Mouse (Mus musculus) natural killer cell, adult 2 months (primary cell): ENCODE results near the gene Fabp3.

Source experiments
- DNase-seq, 2 experiments: peaks; one replicate each; pipeline ENCODE4 v3.0.0; 2022; ENCODE audit warnings: low spot score in 2 of 2

The Fabp3 gene

DNA sequence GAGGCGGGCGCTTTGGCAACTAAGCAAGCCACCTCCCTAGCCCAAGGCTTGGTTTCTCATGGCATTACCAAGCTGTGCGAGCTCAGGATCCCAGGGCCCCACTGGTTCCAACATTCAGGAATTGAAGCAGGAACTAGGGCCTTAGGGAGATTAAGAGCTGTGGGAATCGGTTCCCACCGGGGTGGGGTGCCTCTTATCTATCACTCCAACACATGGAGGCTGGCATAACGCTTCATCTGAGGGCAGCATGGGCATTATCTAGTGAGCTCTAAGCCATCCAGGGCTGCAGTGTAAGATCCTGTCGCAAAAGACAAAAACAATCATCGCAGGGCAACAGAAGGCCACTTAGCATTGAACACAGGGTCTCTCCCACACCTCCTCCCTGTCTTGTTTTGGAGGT, 13.9 kb upstream of the Fabp3 start:
- DNase-seq = no peak

GRCm38 (mm10) chr4:130295047-130295745, 13.2 kb upstream of the Fabp3 start:
- no peak for DNase-seq

GRCm38 (mm10) chr4:130296243-130296965, 12.0 kb upstream of the Fabp3 start:
- no peak for DNase-seq

DNA sequence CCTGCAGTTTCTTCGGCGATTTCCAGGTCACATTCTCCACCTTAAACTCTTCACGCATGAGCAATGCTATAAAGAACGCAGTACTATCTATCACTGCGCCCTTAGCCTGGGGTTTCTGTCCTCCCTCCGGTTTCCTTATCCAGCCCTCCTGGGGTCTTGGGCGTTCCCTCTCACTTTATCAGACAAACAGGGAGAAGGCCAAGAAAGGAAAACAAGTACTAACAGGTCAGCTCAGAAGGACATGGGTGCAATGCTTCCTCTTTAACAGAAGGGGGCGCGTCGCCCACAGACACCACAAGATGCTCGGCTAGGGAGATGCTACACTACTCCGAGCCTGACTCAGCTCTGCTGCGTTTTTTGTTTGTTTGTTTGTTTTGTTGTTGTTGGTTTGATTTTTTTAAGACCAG, 11.3 kb upstream of the Fabp3 start:
- DNase-seq = no peak

GRCm38 (mm10) chr4:130298877-130299628, 9.3 kb upstream of the Fabp3 start:
- DNase-seq = no peak

DNA sequence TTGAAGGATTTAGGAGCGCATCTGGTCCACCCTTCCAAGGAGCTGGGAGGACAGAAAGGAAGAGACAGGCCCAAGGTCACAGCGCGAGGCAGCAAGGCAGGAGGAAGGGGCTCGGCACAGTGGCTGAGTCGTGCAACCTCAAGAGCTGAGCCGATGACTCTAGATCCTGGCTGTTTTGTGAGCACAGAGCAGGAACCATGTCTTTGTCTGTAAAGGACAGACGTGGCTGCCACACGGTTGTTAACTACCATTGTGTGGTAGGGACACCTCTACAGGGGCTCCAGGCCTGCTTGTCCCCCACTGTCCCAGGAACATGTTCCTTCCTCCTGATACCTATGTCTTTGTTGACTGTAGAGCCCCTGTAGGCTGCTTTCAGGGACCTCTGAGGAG, 8.8 kb upstream of the Fabp3 start:
- DNase-seq = no peak

DNA sequence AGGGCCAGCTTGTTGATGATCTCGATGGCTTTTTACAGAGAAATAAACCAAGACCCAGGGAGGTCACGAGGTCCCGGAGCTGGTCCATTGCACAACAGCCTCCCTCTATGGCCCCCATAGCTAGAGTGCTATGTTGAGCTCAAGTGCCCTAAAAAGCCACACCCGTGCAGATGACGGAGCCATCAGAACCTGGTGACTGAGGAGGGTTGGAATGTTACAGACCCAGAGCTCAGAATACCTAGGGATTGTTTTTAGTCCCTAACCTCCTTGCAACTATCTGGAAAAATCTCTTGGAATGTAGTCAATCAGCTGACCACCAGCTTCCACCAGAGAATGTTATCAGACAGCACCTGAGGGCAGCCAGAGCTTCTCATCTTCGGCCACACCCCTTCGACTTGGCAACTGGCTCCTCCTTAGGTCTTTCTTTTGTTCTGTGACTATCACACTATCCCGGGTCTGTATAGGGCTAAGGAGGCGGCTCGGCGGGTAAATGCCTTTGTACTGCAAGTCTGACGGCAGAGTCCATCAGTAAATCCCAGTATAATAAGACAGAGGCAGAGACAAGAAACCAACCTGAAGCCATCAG, 6.0 kb upstream of the Fabp3 start:
- no peak for DNase-seq

DNA sequence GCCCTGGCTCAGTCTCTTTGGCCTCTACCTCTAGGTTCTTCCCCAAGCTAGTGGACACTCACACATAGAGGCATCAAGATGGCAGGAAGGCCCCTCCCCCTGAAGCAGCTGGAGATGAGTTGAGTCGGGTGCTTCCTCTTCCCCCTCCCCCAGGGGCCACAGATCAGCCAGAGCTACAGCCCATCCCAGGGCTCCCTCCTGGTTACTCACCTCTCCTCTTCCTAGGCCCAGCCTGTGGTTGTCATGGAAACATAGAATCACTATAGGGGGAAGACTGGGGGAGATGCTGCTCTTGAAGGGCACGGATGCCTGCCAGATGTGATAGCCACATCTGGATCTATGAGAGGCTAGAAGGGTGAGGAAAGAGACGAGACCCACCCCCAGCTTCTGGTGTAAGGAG, 3.6 kb upstream of the Fabp3 start:
- DNase-seq = no peak

GRCm38 (mm10) chr4:130306796-130307630, 1.4 kb upstream of the Fabp3 start:
- no peak for DNase-seq

GRCm38 (mm10) chr4:130307851-130308230, 554 bp upstream of the Fabp3 start:
- no peak for DNase-seq

- no peak for DNase-seq
Measured at GRCm38 (mm10) chr4:130309254-130309653, 859 bp downstream of the Fabp3 start.

DNA sequence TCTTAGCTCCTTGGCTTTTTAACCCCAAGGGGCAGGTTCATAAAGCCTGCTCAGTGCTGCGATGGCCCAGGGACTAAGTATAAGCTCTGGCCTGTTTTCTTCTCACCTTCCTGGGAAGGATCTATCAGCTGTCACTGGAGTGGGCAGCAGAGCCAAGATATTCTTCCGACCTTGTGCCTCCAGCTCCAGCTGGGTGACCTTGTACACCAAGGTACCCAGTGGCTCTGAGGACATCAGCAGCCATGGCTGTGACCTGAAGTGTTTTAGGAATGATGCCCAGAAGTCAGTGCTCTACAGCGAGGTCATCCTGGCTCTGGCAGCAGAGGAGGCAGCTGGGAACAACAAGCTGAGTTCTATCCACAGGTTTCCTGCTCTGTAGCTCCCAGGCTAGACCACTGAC, 4.1 kb downstream of the Fabp3 start:
- no peak for DNase-seq

DNA sequence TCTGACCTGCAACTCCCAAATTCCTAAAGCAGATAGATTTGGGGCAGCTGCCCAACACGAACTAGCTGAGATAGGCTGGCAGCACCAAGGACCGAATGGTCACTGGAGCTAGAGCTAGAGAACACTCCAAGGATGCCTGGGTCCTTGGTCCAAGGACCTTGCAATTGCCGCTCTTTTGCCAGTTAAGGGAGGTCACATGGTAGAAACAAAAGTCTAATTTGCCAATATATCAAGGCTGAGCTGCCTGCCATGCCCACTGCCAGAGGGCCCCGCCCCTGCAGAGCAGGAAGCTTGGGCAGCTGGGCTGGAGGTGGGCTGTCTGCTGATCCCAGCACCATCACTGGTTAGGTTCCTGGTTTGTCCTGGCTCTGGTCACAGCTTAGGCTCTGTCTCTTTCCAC, 5.2 kb downstream of the Fabp3 start:
- no peak for DNase-seq

- DNase-seq = no peak
Measured at GRCm38 (mm10) chr4:130315771-130316527, 7.6 kb downstream of the Fabp3 start.

- DNase-seq = no peak
Measured at GRCm38 (mm10) chr4:130316691-130317090, 8.3 kb downstream of the Fabp3 start.

DNA sequence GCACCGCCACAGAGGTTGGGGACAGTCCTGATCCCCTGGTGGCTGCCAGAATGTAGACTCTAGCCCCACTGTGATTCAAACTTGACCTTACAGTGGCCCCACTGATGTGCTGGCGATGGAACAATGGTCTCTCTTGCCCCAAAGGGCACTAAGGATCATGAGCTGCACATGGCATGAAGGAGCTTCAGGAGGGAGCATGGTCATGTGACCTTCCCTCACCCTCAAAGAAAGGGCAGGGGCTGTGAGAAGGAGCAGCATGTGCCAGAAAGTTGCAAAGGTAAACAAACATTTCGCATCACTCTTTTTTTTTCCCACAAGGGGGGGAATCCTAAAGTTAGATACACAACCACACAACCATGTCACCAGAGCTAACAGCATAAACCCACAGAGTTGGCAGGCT, 9.7 kb downstream of the Fabp3 start:
- no peak for DNase-seq

DNA sequence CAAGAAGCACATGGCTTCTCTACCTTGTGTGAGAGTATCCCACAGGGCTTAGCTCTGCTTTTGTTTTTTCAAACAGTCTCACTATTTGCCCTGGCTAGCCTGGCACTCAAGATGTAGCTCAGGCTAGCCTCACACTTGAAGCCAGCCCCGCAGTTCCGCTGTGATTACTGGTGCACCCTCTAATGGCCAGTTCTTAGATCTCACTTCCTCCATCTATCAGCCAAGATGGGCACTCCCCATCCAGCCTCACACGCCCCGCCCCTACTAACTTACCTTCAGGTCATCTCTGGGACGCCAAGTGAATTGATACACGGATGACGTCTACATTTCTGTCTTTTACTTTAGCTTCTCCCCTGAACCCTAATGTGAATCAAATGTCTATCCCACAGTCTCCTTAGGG, 11.2 kb downstream of the Fabp3 start:
- no peak for DNase-seq

DNA sequence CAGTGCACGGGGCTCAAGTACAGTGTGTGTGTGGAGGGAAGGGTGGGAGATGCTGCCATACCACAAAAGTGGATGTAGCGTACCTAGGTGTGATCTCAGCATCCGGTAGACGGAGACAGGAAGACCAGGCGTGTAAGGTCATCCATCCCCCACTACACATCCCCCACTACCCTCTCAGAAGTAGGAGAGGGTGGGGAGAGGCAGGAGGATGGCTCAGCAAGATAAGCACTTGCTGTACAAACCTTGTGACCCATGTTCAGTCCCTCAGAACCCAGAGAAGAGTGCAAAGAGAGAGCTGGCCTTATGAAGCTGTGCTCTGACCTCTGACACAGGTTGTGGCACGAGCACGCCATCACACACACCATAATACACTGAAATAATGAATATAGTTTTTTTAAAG, 13.2 kb downstream of the Fabp3 start:
- no peak for DNase-seq

DNA sequence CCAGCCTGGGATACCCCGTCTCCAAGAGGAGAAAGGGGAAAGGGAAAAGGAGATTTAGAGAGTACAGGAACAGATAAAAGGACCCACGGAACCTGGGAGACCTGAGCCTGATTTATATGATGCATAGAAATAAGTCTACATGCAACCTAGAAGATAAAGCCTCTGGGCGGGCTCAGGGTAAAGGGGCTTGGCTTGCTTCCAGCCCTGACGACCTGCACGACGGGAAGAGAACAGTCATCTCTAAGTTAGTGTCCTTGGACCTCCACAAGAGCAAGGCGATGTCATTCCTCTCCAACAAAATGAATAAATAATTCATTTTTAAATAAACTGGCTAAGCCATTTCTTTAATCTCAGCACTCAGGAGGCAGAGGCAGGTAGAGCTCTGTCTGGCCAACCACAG, 14.2 kb downstream of the Fabp3 start:
- DNase-seq = no peak

- DNase-seq = no peak
Measured at GRCm38 (mm10) chr4:130323165-130323564, 14.8 kb downstream of the Fabp3 start.

DNA sequence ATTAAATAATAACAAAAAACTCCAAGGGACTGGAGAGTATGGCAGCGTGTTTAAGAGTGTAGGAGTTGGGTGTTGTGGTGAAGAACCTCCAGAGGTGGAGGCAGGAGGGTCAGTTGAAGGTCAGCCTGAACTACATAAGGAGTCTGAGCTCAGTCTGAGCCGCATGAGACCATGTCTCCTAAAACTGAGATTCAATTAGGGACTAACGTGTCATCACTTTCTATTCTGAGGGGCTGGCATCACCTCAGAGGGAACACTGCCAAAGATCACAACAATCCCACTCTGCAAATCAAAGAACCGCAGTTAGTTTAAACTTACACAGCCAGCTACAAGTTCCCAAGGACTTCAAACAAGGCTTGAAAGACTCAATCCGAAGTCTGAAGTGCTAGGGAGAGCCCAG, 15.2 kb downstream of the Fabp3 start:
- DNase-seq = no peak
